ENCODE assay signal across 8 mouse cellular contexts in genomic region chr1:88699401-88699800, GRCm38 (mm10). TPM values are rescaled to one million over a fixed set of nuclear protein-coding genes. Genes with fewer than 3 reads are reported as not detected.
A peak's percentile ranks its signal among the peaks of the same experiment; 100 is the strongest.
DNase-seq lines count a peak whose midpoint lies in the region; ATAC-seq and TF ChIP-seq lines count a peak whose summit lies in the region.

No protein-coding gene starts in this region.

- H3K27ac ChIP-seq in kidney, adult 2 months (ENCODE audit: insufficient read depth, low read depth, low read length): no peak overlapping the region
- no peak overlapping the region for H3K27ac ChIP-seq in intestine, embryonic 15.5 days
- no peak overlapping the region; the same call in 1 of the 2 replicates for H3K27ac ChIP-seq in stomach, embryonic 15.5 days

- peak; percentile 42 for DNase-seq in kidney, adult 2 months
- DNase-seq in kidney, adult 11 months: no peak
- DNase-seq in ZHBTc4 (ENCODE audit: low read depth, low spot score): peak; percentile 17
- DNase-seq in forelimb bud, embryonic 11.5 days (ENCODE audit: low read depth, low spot score): peak; percentile 39
- peak; percentile 78 for DNase-seq in lung, postnatal 10 days
- no peak for DNase-seq in frontal cortex, adult 2 months (ENCODE audit: extremely low spot score in 1 of 2, low spot score in 1 of 2)

- 43% methylated on average over 5 of the region's 5 CpGs for WGBS in kidney, adult 2 months
- WGBS in intestine, embryonic 15.5 days: 16% methylated on average over 5 of the region's 5 CpGs
- WGBS in stomach, embryonic 15.5 days: 16% methylated on average over 5 of the region's 5 CpGs

- H3K4me3 ChIP-seq in kidney, adult 2 months (ENCODE audit: insufficient read depth, low read depth, low read length): no peak overlapping the region
- H3K4me3 ChIP-seq in intestine, embryonic 15.5 days (replicated peaks): no peak overlapping the region
- peak overlapping the region; percentile 60 for H3K4me3 ChIP-seq in stomach, embryonic 15.5 days (replicated peaks)

- no peaks in the 10 kb centered on the region for H3K27me3 ChIP-seq in kidney, adult 2 months (replicated peaks; ENCODE audit: control insufficient read depth, insufficient read depth, low read length)
- H3K27me3 ChIP-seq in intestine, embryonic 15.5 days (replicated peaks): no peaks in the 10 kb centered on the region
- no peaks in the 10 kb centered on the region for H3K27me3 ChIP-seq in stomach, embryonic 15.5 days (replicated peaks)

- no peak for ATAC-seq in intestine, embryonic 15.5 days
- no peak for ATAC-seq in stomach, embryonic 15.5 days (ENCODE audit: insufficient read depth, low FRiP score, low read depth)

- H3K9me3 ChIP-seq in intestine, embryonic 15.5 days: no peaks in the 10 kb centered on the region
- no peaks in the 10 kb centered on the region for H3K9me3 ChIP-seq in stomach, embryonic 15.5 days

- no peak for TF ChIP-seq CTCF in kidney, adult 2 months (conservative IDR thresholded peaks at IDR 0.05; ENCODE audit: insufficient read depth, insufficient read length, low read depth, low read length)

- H3K9ac ChIP-seq in intestine, embryonic 15.5 days: no peak overlapping the region
- H3K9ac ChIP-seq in stomach, embryonic 15.5 days: no peak overlapping the region

- H3K36me3 ChIP-seq in kidney, adult 2 months (ENCODE audit: control insufficient read depth, insufficient read depth, low read length): no peaks in the 10 kb centered on the region
- no peaks in the 10 kb centered on the region for H3K36me3 ChIP-seq in intestine, embryonic 15.5 days
- no peaks in the 10 kb centered on the region for H3K36me3 ChIP-seq in stomach, embryonic 15.5 days

- no peak for TF ChIP-seq POLR2A in kidney, adult 2 months (IDR thresholded peaks at IDR 0.05; ENCODE audit: low read depth, low read length)

- no peaks in the 10 kb centered on the region for H3K4me1 ChIP-seq in kidney, adult 2 months (ENCODE audit: control insufficient read depth, insufficient read depth, low read length)
- H3K4me1 ChIP-seq in intestine, embryonic 15.5 days (replicated peaks): peaks cover 12% of the 10 kb centered on the region
- peaks cover 6% of the 10 kb centered on the region; the same call in 1 of the 2 replicates for H3K4me1 ChIP-seq in stomach, embryonic 15.5 days

- H3K4me2 ChIP-seq in intestine, embryonic 15.5 days (replicated peaks): peak overlapping the region; percentile 96
- peak overlapping the region; percentile 81 for H3K4me2 ChIP-seq in stomach, embryonic 15.5 days

RNA-seq across cellular contexts. Expression of gene Arl4c, which starts 2.6 kb away (rescaled TPM):
- 3.9 and 6.1 TPM in 2 replicates for polyA plus RNA-seq in kidney, adult 2 months (2012; rRNA removed)
- 5.7 and 5.9 TPM in 2 replicates for polyA plus RNA-seq in intestine, embryonic 15.5 days (2015; fragmentation: Nextera tagmentation; extraction: Ambion mirVana)
- 10.5 and 11.8 TPM in 2 replicates for polyA plus RNA-seq in stomach, embryonic 15.5 days (2015; fragmentation: Nextera tagmentation; extraction: Ambion mirVana)
- polyA plus RNA-seq in frontal cortex, adult 2 months (2012; rRNA removed): 19.9 and 22.6 TPM in 2 replicates

Comparison
In these comparisons a context has a peak if more than half of its experiments do, and no peak if none do; other contexts are left out.
1. DNase-seq: peak in kidney, adult 2 months (single experiment), ZHBTc4 (single experiment), forelimb bud, embryonic 11.5 days (single experiment) and lung, postnatal 10 days (single experiment); none in kidney, adult 11 months (single experiment) and frontal cortex, adult 2 months (0 of 2).